Mouse (Mus musculus): Measurements from ENCODE around the gene Gpr132.

GRCm38 (mm10) chr12:112866467-112867080, 1.5 kb downstream of the Gpr132 start:
- no peak for TF ChIP-seq GATA1 (IDR thresholded peaks at IDR 0.05; ENCODE audit: low read length)
- no peak for TF ChIP-seq TAL1 (IDR thresholded peaks at IDR 0.05; ENCODE audit: low read length)
